Mouse (Mus musculus) liver, embryonic 11.5 days (tissue): Measurements from ENCODE around the gene Olfr17. TPM values are rescaled to one million over a fixed set of nuclear protein-coding genes. Genes with fewer than 3 reads are reported as not detected.

Experiments
- polyA plus RNA-seq: library from polyadenylated mRNA; unstranded; fragments of >200 nt; fragmentation: Nextera tagmentation; extraction: Ambion mirVana; gene quantifications from 2 replicates; pipeline ENCODE4 v1.2.1, GENCODE M21; 2014

The Olfr17 gene
- polyA plus RNA-seq, 1 experiment from 2014 or later, result not detected

Other genes with a start within 250 kb of the Olfr17 start
- gene Olfr703, start 249.9 kb upstream of the Olfr17 start, polyA plus RNA-seq, result not detected in 2 replicates
- not detected in 2 replicates for gene Olfr704, start 230.0 kb upstream of the Olfr17 start, polyA plus RNA-seq
- not detected in 2 replicates for gene Olfr705, start 216.3 kb upstream of the Olfr17 start, polyA plus RNA-seq
- not detected in 2 replicates for gene Olfr706, start 205.1 kb upstream of the Olfr17 start, polyA plus RNA-seq
- not detected in 2 replicates for gene Olfr707, start 192.0 kb upstream of the Olfr17 start, polyA plus RNA-seq
- gene Olfr1532-ps1, start 185.2 kb upstream of the Olfr17 start, polyA plus RNA-seq, result not detected in 2 replicates
- not detected in 2 replicates for gene Olfr709-ps1, start 161.0 kb upstream of the Olfr17 start, polyA plus RNA-seq
- not detected in 2 replicates for gene Olfr710, start 144.9 kb upstream of the Olfr17 start, polyA plus RNA-seq
- gene Olfr6, start 129.3 kb upstream of the Olfr17 start, polyA plus RNA-seq, result not detected in 2 replicates
- not detected in 2 replicates for gene Olfr711, start 117.8 kb upstream of the Olfr17 start, polyA plus RNA-seq
- not detected in 2 replicates for gene Olfr2, start 87.1 kb upstream of the Olfr17 start, polyA plus RNA-seq
- not detected in 2 replicates for gene Olfr713, start 62.0 kb upstream of the Olfr17 start, polyA plus RNA-seq
- gene Olfr714, start 22.2 kb upstream of the Olfr17 start, polyA plus RNA-seq, result not detected in 2 replicates
- not detected in 2 replicates for gene Olfr715b, start 17.1 kb downstream of the Olfr17 start, polyA plus RNA-seq
- not detected in 2 replicates for gene Olfr715, start 37.9 kb downstream of the Olfr17 start, polyA plus RNA-seq
- not detected in 2 replicates for gene Olfr716, start 45.1 kb downstream of the Olfr17 start, polyA plus RNA-seq
- gene Nlrp14, start 73.8 kb downstream of the Olfr17 start, polyA plus RNA-seq, result not detected in 2 replicates
- not detected in 2 replicates for gene Rbmxl2, start 116.2 kb downstream of the Olfr17 start, polyA plus RNA-seq